Mouse (Mus musculus): ENCODE measurements around the gene Gm11213.

The Gm11213 gene

GRCm38 (mm10) chr4:63579649-63580048 lies 25.4 kb downstream of the Gm11213 start:
- no peak for DNase-seq (ENCODE audit: low spot score)

GRCm38 (mm10) chr4:63572621-63573020 lies 32.4 kb downstream of the Gm11213 start:
- no peak for DNase-seq (ENCODE audit: low spot score)

GRCm38 (mm10) chr4:63570208-63570781 lies 34.8 kb downstream of the Gm11213 start:
- no peak for DNase-seq (ENCODE audit: low spot score)

GRCm38 (mm10) chr4:63569322-63569721 lies 35.7 kb downstream of the Gm11213 start:
- DNase-seq (ENCODE audit: low spot score): no peak

- no peak for DNase-seq (ENCODE audit: low spot score)
These were observed 37.2 kb downstream of the Gm11213 start for GRCm38 (mm10) chr4:63567712-63568390.

GRCm38 (mm10) chr4:63562742-63563141 lies 42.3 kb downstream of the Gm11213 start:
- no peak for DNase-seq (ENCODE audit: low spot score)

- no peak for DNase-seq (ENCODE audit: low spot score)
These were observed 43.0 kb downstream of the Gm11213 start for GRCm38 (mm10) chr4:63561861-63562675.

GRCm38 (mm10) chr4:63560079-63560478 lies 45.0 kb downstream of the Gm11213 start:
- no peak for DNase-seq (ENCODE audit: low spot score)

- no peak for DNase-seq (ENCODE audit: low spot score)
These were observed 45.8 kb downstream of the Gm11213 start for GRCm38 (mm10) chr4:63559127-63559697.

- DNase-seq (ENCODE audit: low spot score): no peak
These were observed 46.5 kb downstream of the Gm11213 start, which contains the start of gene Tmem268 for GRCm38 (mm10) chr4:63558407-63559081. Gene Tmem268, plus strand, starts transcription at chr4:63558781.

GRCm38 (mm10) chr4:63557124-63558059 lies 47.7 kb downstream of the Gm11213 start:
- DNase-seq (ENCODE audit: low spot score): no peak

GRCm38 (mm10) chr4:63556665-63557064 lies 48.4 kb downstream of the Gm11213 start:
- no peak for DNase-seq (ENCODE audit: low spot score)

GRCm38 (mm10) chr4:63555111-63555510 lies 50.0 kb downstream of the Gm11213 start:
- DNase-seq (ENCODE audit: low spot score): no peak

GRCm38 (mm10) chr4:63554616-63555015 lies 50.4 kb downstream of the Gm11213 start:
- DNase-seq (ENCODE audit: low spot score): no peak

GRCm38 (mm10) chr4:63553789-63554576 lies 51.1 kb downstream of the Gm11213 start:
- DNase-seq (ENCODE audit: low spot score): no peak

GRCm38 (mm10) chr4:63552865-63553264 lies 52.2 kb downstream of the Gm11213 start:
- DNase-seq (ENCODE audit: low spot score): no peak

- DNase-seq (ENCODE audit: low spot score): no peak
These were observed 54.2 kb downstream of the Gm11213 start for GRCm38 (mm10) chr4:63550908-63551307.

- no peak for DNase-seq (ENCODE audit: low spot score)
These were observed 56.6 kb downstream of the Gm11213 start for GRCm38 (mm10) chr4:63548491-63548890.

- no peak for DNase-seq (ENCODE audit: low spot score)
These were observed 57.3 kb downstream of the Gm11213 start for GRCm38 (mm10) chr4:63547799-63548198.

All from left cerebral cortex, adult 11 months (tissue).